Mouse (Mus musculus) liver, embryonic 14.5 days (tissue): ENCODE data around the gene Maea.
A peak's percentile ranks its signal among the peaks of the same experiment; 100 is the strongest.

Experiments used
- CTCF ChIP-seq: IDR thresholded peaks from 2 replicates; pipeline ENCODE4 v1.5.1; 2016; ENCODE audit warnings: antibody characterized with exemption, low read depth, control low read depth
- EP300 ChIP-seq: IDR thresholded peaks from 2 replicates; pipeline ENCODE4 v1.6.1; 2016; ENCODE audit warnings: antibody characterized with exemption, low read depth

DNA sequence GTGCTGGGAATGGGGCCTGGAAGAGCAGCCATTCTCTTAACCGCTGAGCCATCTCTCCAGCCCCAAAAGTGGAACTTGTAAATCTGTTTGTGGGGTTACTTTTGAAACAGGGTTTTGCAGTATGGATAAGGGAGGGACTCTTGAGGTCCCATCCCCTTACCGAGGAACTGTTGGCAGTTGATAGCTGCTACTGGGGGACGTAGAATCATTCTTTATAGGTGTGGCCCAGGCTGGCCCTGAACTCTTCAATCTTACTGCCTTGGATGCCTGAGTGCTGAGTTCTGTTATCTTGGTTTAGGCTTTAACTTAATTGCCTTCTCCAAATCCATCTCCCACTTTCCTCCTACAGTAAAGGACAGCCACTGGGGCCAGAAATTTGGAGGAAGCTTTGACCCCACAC, 8.8 kb downstream of the Maea start:
- TF ChIP-seq EP300 = 0 out of 2 replicates have a peak, but pooled peaks have one; percentile 14
- no peak for TF ChIP-seq CTCF
